Mouse (Mus musculus): ENCODE data around the gene Vangl1. TPM values are rescaled to one million over a fixed set of nuclear protein-coding genes. Genes with fewer than 3 reads are reported as not detected.

Gene Vangl1
- total and polyA plus RNA-seq, 3 experiments: not detected

- Histone ChIP-seq H3K27ac (ENCODE audit: insufficient read depth, low read depth) (no peak overlapping the region), H3K79me2 (replicated peaks; ENCODE audit: control insufficient read depth, extremely low read depth, insufficient read depth, poor library complexity, severe bottlenecking) (no peaks in the 10 kb centered on the region), H3K4me2 (ENCODE audit: insufficient read depth, low read depth, poor library complexity, severe bottlenecking) (no peak overlapping the region), H3K4me1 (ENCODE audit: control insufficient read depth in 1 of 2, insufficient read depth in 2 of 2) (no peaks in the 10 kb centered on the region), H3K9me3 (replicated peaks; ENCODE audit: low read length) (no peaks in the 10 kb centered on the region), H3K36me3 (replicated peaks in 1 of 2; ENCODE audit: control insufficient read depth in 1 of 2, insufficient read depth in 1 of 2, low read length in 1 of 2) (no peaks in the 10 kb centered on the region), H3K4me3 (replicated peaks in 1 of 3; ENCODE audit: low read depth in 2 of 3, low read length in 2 of 3, poor library complexity in 1 of 3) (no peak overlapping the region), H3K27me3 (replicated peaks) (no peaks in the 10 kb centered on the region), H3K9ac (ENCODE audit: insufficient read depth, low read depth) (no peak overlapping the region)
- TF ChIP-seq GABPA (IDR thresholded peaks at IDR 0.05; ENCODE audit: insufficient replicate concordance, low read depth, low read length) (no peak), PAX5 (IDR thresholded peaks at IDR 0.05; ENCODE audit: low read length) (no peak), MYC (IDR thresholded peaks at IDR 0.05; ENCODE audit: low read depth, low read length) (no peak), CHD2 (IDR thresholded peaks at IDR 0.05; ENCODE audit: low read length) (no peak), SMC3 (IDR thresholded peaks at IDR 0.05; ENCODE audit: low read depth, low read length) (no peak), CHD1 (IDR thresholded peaks at IDR 0.05; ENCODE audit: low read depth, low read length) (no peak), USF2 (conservative IDR thresholded peaks at IDR 0.05; ENCODE audit: low read depth, low read length) (no peak), RAD21 (IDR thresholded peaks at IDR 0.05; ENCODE audit: low read depth, low read length) (no peak), BHLHE40 (IDR thresholded peaks at IDR 0.05; ENCODE audit: low read depth, low read length) (no peak)
- DNase-seq (ENCODE audit: extremely low read depth): no peak
- in situ Hi-C loops (cut with MboI; ENCODE audit: low pct_ligation_motif_present, low pct_unique_long_range_greater_than_20kb, low sequenced_read_pairs): no loop called here
- dilution Hi-C loops (cut with MboI; ENCODE audit: extremely low pct_ligation_motif_present, extremely low pct_unique_long_range_greater_than_20kb, low sequenced_read_pairs): no loop called here
Observed at GRCm38 (mm10) chr3:102144401-102144800, 60.1 kb downstream of the Vangl1 start.

GRCm38 (mm10) chr3:102143536-102143935, 61.0 kb downstream of the Vangl1 start:
- Histone ChIP-seq H3K27ac (ENCODE audit: insufficient read depth, low read depth) (no peak overlapping the region), H3K27me3 (replicated peaks) (no peaks in the 10 kb centered on the region), H3K9ac (ENCODE audit: insufficient read depth, low read depth) (no peak overlapping the region), H3K9me3 (replicated peaks; ENCODE audit: low read length) (no peaks in the 10 kb centered on the region), H3K79me2 (replicated peaks; ENCODE audit: control insufficient read depth, extremely low read depth, insufficient read depth, poor library complexity, severe bottlenecking) (no peaks in the 10 kb centered on the region), H3K4me3 (replicated peaks in 1 of 3; ENCODE audit: low read depth in 2 of 3, low read length in 2 of 3, poor library complexity in 1 of 3) (no peak overlapping the region), H3K4me1 (ENCODE audit: control insufficient read depth in 1 of 2, insufficient read depth in 2 of 2) (no peaks in the 10 kb centered on the region), H3K36me3 (replicated peaks in 1 of 2; ENCODE audit: control insufficient read depth in 1 of 2, insufficient read depth in 1 of 2, low read length in 1 of 2) (no peaks in the 10 kb centered on the region), H3K4me2 (ENCODE audit: insufficient read depth, low read depth, poor library complexity, severe bottlenecking) (no peak overlapping the region)
- TF ChIP-seq CTCF (conservative IDR thresholded peaks at IDR 0.05 in 1 of 2, IDR thresholded peaks at IDR 0.05 in 1 of 2; ENCODE audit: low read depth in 2 of 2, low read length in 2 of 2) (no peak), MAZ (IDR thresholded peaks at IDR 0.05; ENCODE audit: low read depth, low read length) (no peak), POLR2AphosphoS2 (IDR thresholded peaks at IDR 0.05; ENCODE audit: low read depth, low read length) (no peak), BHLHE40 (IDR thresholded peaks at IDR 0.05; ENCODE audit: low read depth, low read length) (no peak), CHD2 (IDR thresholded peaks at IDR 0.05; ENCODE audit: low read length) (no peak), EP300 (IDR thresholded peaks at IDR 0.05; ENCODE audit: low read length) (no peak), RCOR1 (conservative IDR thresholded peaks at IDR 0.05; ENCODE audit: low read depth, low read length) (no peak), TBP (conservative IDR thresholded peaks at IDR 0.05; ENCODE audit: low read depth, low read length) (no peak), USF1 (IDR thresholded peaks at IDR 0.05; ENCODE audit: low read depth, low read length) (no peak)
- DNase-seq (ENCODE audit: extremely low read depth): no peak
- dilution Hi-C loops (cut with MboI; ENCODE audit: extremely low pct_ligation_motif_present, extremely low pct_unique_long_range_greater_than_20kb, low sequenced_read_pairs): no loop called here
- in situ Hi-C loops (cut with MboI; ENCODE audit: low pct_ligation_motif_present, low pct_unique_long_range_greater_than_20kb, low sequenced_read_pairs): no loop called here

Measured in CH12.LX (cell line).